Mouse (Mus musculus): ENCODE data around the gene Cd5.

DNA sequence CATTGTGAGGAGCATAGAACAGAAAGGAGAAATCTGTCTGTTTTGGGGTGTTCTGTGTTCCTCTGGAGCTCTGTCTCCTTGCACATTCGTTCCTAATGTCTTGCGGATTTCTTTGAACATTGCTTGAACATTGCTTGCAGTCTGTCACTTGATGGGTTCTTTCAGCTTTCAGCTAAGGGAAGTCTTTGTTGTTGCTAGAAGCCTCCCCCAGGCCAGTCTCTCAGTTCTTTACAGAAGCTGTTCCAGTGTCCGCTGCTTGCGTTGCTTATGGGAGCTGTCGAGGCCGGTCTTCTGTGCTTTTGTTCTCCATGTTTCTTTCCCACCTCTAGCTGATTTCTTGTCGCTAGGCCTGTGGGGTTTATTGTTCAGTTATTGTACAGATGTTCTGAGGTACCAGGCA is 43.0 kb downstream of the Cd5 start:
- TF ChIP-seq CTCF (IDR thresholded peaks at IDR 0.05; ENCODE audit: control insufficient read depth, insufficient read depth, insufficient read length) (no peak), CEBPB (IDR thresholded peaks at IDR 0.05; ENCODE audit: low read depth) (no peak)

Measured in C2C12 (cell line).